Mouse (Mus musculus) kidney, embryonic 15.5 days (tissue): ENCODE data around the gene Kmo. TPM values are rescaled to one million over a fixed set of nuclear protein-coding genes. Genes with fewer than 3 reads are reported as not detected.

ENCODE experiments used
- ATAC-seq: fragments of 200-750 bp; cut with Nextera tagmentation; replicated peaks from 2 replicates; pipeline ENCODE4 v1.8.0; 2017; ENCODE audit warnings: moderate TSS enrichment; ENCODE audit not compliant: low FRiP score
- H3K27ac ChIP-seq: fragments of 300-500 bp; sonication (generic); 2 replicates; pipeline ENCODE4 v1.5.1; 2015; ENCODE audit warnings: mild to moderate bottlenecking, inconsistent platforms
- H3K27me3 ChIP-seq: fragments of 300-500 bp; sonication (generic); 2 replicates; pipeline ENCODE4 v1.6.1; 2015; ENCODE audit warnings: inconsistent platforms
- H3K36me3 ChIP-seq: fragments of 300-500 bp; sonication (generic); 2 replicates; pipeline ENCODE4 v1.6.1; 2015; ENCODE audit warnings: inconsistent platforms
- H3K4me1 ChIP-seq: fragments of 300-500 bp; sonication (generic); 2 replicates; pipeline ENCODE4 v1.6.1; 2015; ENCODE audit warnings: inconsistent platforms
- H3K4me2 ChIP-seq: fragments of 300-500 bp; sonication (generic); 2 replicates; pipeline ENCODE4 v1.6.1; 2015; ENCODE audit warnings: moderate library complexity, mild to moderate bottlenecking, inconsistent platforms
- H3K4me3 ChIP-seq: fragments of 300-500 bp; sonication (generic); replicated peaks from 2 replicates; pipeline ENCODE4 v1.5.1; 2015; ENCODE audit warnings: mild to moderate bottlenecking, inconsistent platforms
- H3K9ac ChIP-seq: fragments of 300-500 bp; sonication (generic); 2 replicates; pipeline ENCODE4 v1.6.1; 2015; ENCODE audit warnings: mild to moderate bottlenecking, inconsistent platforms
- H3K9me3 ChIP-seq: fragments of 300-500 bp; sonication (generic); replicated peaks from 2 replicates; pipeline ENCODE4 v1.6.1; 2016; ENCODE audit warnings: inconsistent platforms
- WGBS: fragments of 180-500 bp; shearing (Covaris S2); methylation state at CpG from one replicate; pipeline ENCODE4 v1.1.7; 2015; ENCODE audit warnings: mixed read lengths; 5-methylcytosine and 5-hydroxymethylcytosine counted together
- polyA plus RNA-seq: library from polyadenylated mRNA; unstranded; fragments of >200 nt; fragmentation: Nextera tagmentation; extraction: Ambion mirVana; gene quantifications from 2 replicates; pipeline ENCODE4 v1.2.1, GENCODE M21; 2015

Kmo gene
- polyA plus RNA-seq, 1 experiment from 2014 or later: 0.25 TPM

DNA sequence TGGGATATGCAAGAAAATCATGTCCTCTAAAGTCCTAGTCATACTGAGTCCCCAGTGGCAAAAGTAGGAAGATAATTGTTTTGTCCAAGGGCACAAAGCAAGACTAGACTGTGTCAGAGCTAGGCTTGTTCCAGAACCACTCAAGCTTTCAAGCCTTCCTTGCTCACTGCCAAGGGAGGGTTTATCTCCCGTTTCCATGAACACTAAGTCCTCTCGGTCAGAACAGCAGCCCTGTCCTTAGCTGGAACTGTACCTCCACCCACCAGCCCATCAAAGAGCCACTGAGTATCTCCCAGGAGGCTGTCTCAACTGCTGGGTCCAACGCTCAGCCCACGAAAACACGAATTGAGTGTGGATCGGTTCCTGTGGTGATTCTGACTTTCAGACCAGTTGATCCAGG is 54.9 kb downstream of the Kmo start:
- Histone ChIP-seq H3K4me1 (no peaks in the 10 kb centered on the region), H3K9me3 (no peaks in the 10 kb centered on the region), H3K4me2 (no peak overlapping the region), H3K27ac (no peak overlapping the region), H3K27me3 (no peaks in the 10 kb centered on the region), H3K9ac (no peak overlapping the region), H3K36me3 (no peaks in the 10 kb centered on the region), H3K4me3 (no peak overlapping the region)
- WGBS: 76% methylated on average over 6 of the region's 6 CpGs
- ATAC-seq: no peak

DNA sequence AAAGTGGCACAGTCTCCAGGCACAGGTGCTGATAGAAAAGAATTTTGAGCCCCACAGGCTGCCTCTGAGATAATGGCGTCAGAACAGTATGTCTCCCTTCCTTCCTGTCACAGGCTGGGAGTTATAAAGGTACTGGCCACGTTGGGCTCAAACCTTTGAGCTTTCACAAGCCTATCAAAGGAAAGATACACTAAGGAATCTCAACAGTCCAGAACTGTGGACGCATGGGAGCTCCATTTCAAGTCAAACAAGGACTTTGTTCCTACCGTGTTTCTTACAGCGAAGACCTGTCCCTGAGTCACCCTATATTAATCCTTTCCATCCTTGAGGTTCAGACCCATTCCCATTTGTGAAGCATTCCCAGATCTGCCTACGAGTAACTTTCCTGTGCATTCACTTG is 57.3 kb downstream of the Kmo start:
- H3K27ac ChIP-seq: no peak overlapping the region
- H3K4me2 ChIP-seq: no peak overlapping the region
- no peak overlapping the region for H3K4me3 ChIP-seq
- no peaks in the 10 kb centered on the region for H3K4me1 ChIP-seq
- H3K9me3 ChIP-seq: no peaks in the 10 kb centered on the region
- 84% methylated on average over 6 of the region's 6 CpGs for WGBS
- no peaks in the 10 kb centered on the region for H3K27me3 ChIP-seq
- no peak for ATAC-seq
- no peak overlapping the region for H3K9ac ChIP-seq
- H3K36me3 ChIP-seq: no peaks in the 10 kb centered on the region

DNA sequence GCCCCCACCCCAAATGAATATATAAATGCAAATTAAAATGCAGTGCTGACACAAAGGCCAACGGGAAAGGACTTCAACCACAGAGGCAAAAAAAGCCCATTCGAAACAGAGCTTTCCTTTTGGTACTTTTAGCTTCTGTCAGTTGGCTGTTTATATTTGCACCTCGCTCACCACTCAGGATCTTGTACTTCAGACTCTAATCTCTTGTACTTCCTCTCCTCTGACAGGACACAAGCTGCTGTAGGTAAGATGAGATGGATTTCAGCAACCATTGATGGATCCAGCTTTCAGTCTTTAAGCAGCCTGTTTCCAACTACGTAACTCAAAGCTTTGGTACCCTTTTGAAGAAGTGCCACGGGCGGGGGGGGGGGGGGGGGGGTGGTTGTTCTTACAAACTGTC is 60.8 kb downstream of the Kmo start:
- H3K4me2 ChIP-seq: no peak overlapping the region
- H3K4me3 ChIP-seq: no peak overlapping the region
- no peak overlapping the region for H3K27ac ChIP-seq
- no peaks in the 10 kb centered on the region for H3K9me3 ChIP-seq
- no peak overlapping the region for H3K9ac ChIP-seq
- ATAC-seq: no peak
- WGBS: 87% methylated on average over 6 of the region's 6 CpGs
- H3K27me3 ChIP-seq: no peaks in the 10 kb centered on the region
- H3K36me3 ChIP-seq: peaks cover 5% of the 10 kb centered on the region
- no peaks in the 10 kb centered on the region for H3K4me1 ChIP-seq

DNA sequence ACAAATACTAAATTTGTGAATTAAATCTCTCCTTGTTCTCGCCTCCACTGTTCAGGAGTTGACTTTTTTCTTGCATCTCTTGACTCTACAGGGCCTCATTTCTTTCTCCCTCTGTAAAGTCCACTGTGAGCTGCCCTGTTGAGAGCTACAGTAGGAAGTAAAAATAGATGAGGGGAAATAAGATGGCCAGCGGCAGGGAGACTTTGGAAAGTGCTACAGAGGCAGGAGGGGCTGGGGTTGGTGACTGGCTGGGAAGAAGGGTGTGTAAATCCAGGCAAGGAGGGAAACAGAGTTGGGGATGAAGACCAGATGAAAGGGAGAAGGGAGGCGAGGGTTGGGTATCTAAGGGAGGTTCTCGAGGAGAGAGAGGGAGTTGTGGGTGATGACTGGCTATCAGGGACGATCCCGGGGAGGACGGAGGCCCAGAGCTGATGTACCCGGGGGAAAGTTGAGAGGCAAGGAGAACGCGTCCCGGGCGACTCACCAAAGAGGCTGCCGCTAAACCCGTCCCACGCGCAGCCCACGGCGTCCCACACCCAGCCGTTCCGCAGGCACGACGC is 71.6 kb downstream of the Kmo start:
- H3K27ac ChIP-seq: peak overlapping the region; percentile 91
- under 1% methylated on average over 21 of the region's 22 CpGs for WGBS
- peak; percentile 1; the same call in 1 of the 2 replicates for ATAC-seq
- H3K27me3 ChIP-seq: no peaks in the 10 kb centered on the region
- peaks cover 13% of the 10 kb centered on the region for H3K36me3 ChIP-seq
- no peaks in the 10 kb centered on the region for H3K9me3 ChIP-seq
- H3K4me1 ChIP-seq: peaks cover 18% of the 10 kb centered on the region
- peak overlapping the region; percentile 91 for H3K4me2 ChIP-seq
- peak overlapping the region; percentile 80 for H3K4me3 ChIP-seq
- peak overlapping the region; percentile 74 for H3K9ac ChIP-seq

DNA sequence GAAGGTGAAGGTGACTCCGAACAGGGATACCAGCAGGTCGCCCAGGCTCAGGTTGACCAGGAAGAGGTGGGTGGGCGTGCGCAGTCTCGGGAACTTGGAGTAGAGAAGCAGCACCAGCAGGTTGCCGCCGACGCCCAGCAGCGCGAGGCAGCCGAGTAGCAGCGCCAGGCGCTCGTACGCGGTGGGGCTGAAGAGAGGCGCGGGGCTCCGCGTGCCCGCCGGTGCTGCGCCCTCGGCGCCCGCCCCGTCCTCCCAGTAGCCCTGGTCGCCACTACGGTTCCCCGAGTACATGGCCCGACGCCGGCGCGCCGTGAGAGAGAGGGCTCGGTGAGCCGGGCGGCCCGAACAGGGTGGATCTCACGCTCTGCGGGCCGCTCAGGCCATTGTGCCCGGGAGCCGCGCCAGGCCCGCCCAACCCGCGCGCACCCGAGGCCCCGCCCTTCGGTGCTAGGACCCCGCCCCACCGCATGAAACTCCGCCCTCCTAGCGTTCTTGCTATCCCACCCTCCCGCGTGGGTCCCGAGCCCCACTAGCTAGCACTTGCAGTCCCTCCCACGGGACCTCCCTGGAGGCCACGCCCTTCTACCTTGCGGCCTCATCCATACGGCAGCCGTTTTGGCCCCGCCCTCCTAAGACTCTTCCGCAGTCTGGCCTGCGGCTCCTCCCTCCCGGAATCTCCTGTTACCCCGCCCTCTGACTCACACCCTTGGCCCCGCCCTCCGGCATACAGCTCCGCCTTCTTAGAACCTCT is 72.2 kb downstream of the Kmo start, which contains the start of the genes Opn3 and Chml:
Opn3 (minus strand) TSS at position 531 of the 751 bp plus-strand sequence.
Chml (minus strand) TSS at position 656 of the 751 bp plus-strand sequence.
- ATAC-seq: peak; percentile 98
- WGBS: under 1% methylated on average over 73 of the region's 73 CpGs
- Histone ChIP-seq H3K27ac (peak within 1 kb of the TSS; percentile 91), H3K27me3 (no peaks in the 10 kb centered on the region), H3K36me3 (peaks cover 8% of the 10 kb centered on the region), H3K9me3 (no peaks in the 10 kb centered on the region), H3K4me1 (peaks cover 18% of the 10 kb centered on the region), H3K4me2 (peak within 1 kb of the TSS; percentile 91), H3K9ac (peak within 1 kb of the TSS; percentile 74), H3K4me3 (peak within 1 kb of the TSS; percentile 80)

DNA sequence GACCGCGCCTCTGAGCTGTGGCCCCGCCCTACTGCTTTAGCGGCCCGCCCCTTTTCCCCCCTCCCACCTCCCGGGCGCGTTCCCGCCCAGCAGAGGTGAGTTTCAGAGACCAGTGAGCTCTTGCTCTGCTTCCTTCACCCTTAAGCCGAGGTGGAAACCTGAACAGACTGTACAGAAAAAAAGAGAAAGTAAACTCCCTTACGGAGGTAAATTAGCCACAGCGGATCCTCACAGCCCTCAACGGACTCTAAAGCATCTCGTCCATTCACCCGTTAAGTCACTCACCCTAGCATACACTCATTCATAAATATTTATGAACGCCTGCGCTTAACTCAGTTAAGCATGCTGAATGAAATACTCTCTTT is 72.8 kb downstream of the Kmo start:
- peak overlapping the region; percentile 80 for H3K4me3 ChIP-seq
- ATAC-seq: peak; percentile 90; the same call in 1 of the 2 replicates
- H3K27ac ChIP-seq: no peak overlapping the region
- H3K9me3 ChIP-seq: no peaks in the 10 kb centered on the region
- peaks cover 18% of the 10 kb centered on the region for H3K4me1 ChIP-seq
- H3K4me2 ChIP-seq: peak overlapping the region; percentile 91
- H3K36me3 ChIP-seq: peaks cover 3% of the 10 kb centered on the region
- under 1% methylated on average over 17 of the region's 17 CpGs for WGBS
- no peaks in the 10 kb centered on the region for H3K27me3 ChIP-seq
- peak overlapping the region; percentile 43 for H3K9ac ChIP-seq

DNA sequence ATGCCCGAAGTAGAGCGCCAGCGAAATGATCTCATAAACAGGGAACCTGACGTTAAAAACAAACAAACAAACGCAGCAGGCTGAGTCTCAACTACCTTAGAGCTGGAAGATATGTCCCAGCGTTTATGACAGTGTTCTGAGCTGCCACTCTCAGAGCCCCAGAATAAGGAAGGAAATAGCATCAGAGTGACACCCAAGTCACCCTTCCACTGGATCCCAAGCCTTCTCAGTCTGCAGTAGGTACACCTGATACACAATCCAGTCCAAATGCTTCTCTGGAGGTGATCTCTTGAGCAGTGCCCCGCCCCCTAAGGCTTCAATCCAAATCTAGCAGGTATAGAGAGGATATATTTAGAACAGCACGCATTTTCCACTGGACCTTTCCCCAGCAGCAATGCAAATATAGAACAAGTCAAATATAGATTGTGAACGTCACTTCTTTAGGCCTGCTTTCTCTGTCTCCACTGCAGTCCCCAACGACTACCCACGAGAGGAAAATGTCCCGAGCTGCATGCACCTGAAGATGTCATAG is 73.3 kb downstream of the Kmo start:
- Histone ChIP-seq H3K9ac (peak overlapping the region; percentile 43; the same call in 1 of the 2 replicates), H3K36me3 (no peaks in the 10 kb centered on the region), H3K27me3 (no peaks in the 10 kb centered on the region), H3K27ac (no peak overlapping the region), H3K4me2 (peak overlapping the region; percentile 91), H3K9me3 (no peaks in the 10 kb centered on the region), H3K4me1 (peaks cover 18% of the 10 kb centered on the region), H3K4me3 (peak overlapping the region; percentile 80)
- 0 out of 2 replicates have a peak, but pooled peaks have one; percentile 0 for ATAC-seq
- 43% methylated on average over 12 of the region's 12 CpGs for WGBS

DNA sequence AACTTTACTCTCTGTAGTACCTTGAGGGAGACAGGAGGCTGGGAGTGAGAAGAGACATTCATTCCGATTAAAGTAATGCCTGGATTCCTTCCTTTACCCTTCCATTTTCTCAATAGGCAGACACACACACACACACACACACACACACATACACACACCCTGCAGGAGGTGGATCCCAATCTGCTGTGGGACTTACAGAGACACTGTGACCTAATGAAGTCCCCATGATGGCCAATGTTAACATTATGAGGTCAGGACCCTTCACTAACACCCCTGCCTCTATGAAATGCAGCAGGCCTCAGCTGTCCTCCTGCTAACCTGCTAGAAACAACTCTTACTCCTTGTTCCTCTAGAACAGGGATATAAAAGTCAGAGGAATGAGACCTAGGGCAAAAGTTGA is 78.1 kb downstream of the Kmo start, which contains the start of gene Wdr64:
Wdr64 (plus strand) TSS at position 301 of the 400 bp plus-strand sequence.
- H3K4me3 ChIP-seq: no peak within 1 kb of the TSS
- no peaks in the 10 kb centered on the region for H3K36me3 ChIP-seq
- H3K4me2 ChIP-seq: no peak within 1 kb of the TSS
- peaks cover 4% of the 10 kb centered on the region; the same call in 1 of the 2 replicates for H3K4me1 ChIP-seq
- no peak within 1 kb of the TSS for H3K27ac ChIP-seq
- 83% methylated on average over 1 of the region's 1 CpGs for WGBS
- H3K9ac ChIP-seq: no peak within 1 kb of the TSS
- no peaks in the 10 kb centered on the region for H3K27me3 ChIP-seq
- ATAC-seq: no peak
- no peaks in the 10 kb centered on the region for H3K9me3 ChIP-seq

DNA sequence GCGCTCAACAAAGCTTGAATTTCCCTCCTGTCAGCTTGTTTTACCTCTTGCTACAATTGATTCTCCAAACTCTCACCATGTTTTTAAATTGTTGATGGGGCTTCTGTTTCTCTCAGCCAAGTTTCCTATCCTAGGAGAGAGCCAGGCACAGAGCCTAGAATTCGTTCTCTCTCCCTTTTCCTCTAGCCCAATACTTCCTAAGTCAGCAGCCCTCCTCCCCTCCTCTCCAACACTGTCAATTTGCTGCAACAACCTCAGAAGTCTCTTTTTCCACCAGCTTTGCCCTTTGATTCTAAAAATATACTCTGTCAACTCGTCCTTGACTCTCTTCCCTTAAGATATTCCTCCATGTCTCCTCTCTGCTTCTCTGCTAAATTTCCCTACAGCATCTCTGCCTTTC is 79.2 kb downstream of the Kmo start:
- H3K9ac ChIP-seq: no peak overlapping the region
- H3K27me3 ChIP-seq: no peaks in the 10 kb centered on the region
- H3K4me3 ChIP-seq: no peak overlapping the region
- ATAC-seq: no peak
- no peaks in the 10 kb centered on the region for H3K4me1 ChIP-seq
- WGBS: 53% methylated on average over 3 of the region's 3 CpGs
- H3K9me3 ChIP-seq: no peaks in the 10 kb centered on the region
- H3K4me2 ChIP-seq: no peak overlapping the region
- no peak overlapping the region for H3K27ac ChIP-seq
- H3K36me3 ChIP-seq: no peaks in the 10 kb centered on the region

DNA sequence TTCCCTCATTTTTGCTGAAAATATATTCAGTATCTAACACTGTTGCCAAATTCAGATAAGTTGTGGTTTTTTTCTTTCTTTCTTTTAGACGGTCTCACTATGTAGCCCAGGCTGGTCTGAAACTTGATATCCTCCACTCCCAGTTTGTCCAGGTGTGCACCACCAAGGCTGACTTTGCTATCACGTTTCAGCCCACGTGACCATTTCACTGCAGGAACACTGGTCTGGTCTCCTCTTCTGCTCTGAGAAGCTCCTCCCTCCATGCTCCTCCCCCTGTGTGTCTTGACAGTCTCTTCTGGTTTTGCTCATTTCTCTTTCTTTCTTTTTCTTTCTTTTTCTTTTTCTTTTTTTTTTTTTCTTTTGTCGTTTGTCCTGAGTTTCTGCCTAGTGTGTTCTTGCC is 79.6 kb downstream of the Kmo start:
- no peaks in the 10 kb centered on the region for H3K27me3 ChIP-seq
- H3K4me2 ChIP-seq: no peak overlapping the region
- no peaks in the 10 kb centered on the region for H3K4me1 ChIP-seq
- WGBS: 19% methylated on average over 4 of the region's 4 CpGs
- no peaks in the 10 kb centered on the region for H3K36me3 ChIP-seq
- no peak overlapping the region for H3K9ac ChIP-seq
- 0 out of 2 replicates have a peak, but pooled peaks have one; percentile 33 for ATAC-seq
- H3K27ac ChIP-seq: no peak overlapping the region
- H3K4me3 ChIP-seq: no peak overlapping the region
- H3K9me3 ChIP-seq: no peaks in the 10 kb centered on the region

DNA sequence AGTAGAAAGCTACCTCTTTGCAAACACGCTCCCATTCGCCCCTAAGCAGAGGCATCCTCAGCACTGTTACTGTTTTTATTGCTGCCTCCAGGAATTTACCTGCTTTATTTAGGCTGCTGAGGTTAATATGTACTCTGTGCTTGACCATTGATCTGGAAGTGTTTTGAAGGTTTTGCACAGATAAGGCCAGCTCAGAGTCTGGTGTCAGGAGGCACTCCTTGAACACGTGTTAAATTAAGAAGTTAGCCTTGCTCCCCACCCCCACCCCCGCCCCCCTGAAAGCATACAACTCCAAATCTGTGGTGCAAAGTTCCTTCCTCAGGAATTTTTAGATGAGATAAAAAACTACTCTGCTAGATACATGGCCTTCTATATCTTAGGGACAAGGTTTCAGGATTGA is 81.0 kb downstream of the Kmo start:
- Histone ChIP-seq H3K9me3 (no peaks in the 10 kb centered on the region), H3K4me2 (no peak overlapping the region), H3K9ac (no peak overlapping the region), H3K27ac (no peak overlapping the region), H3K4me3 (no peak overlapping the region), H3K27me3 (no peaks in the 10 kb centered on the region), H3K36me3 (no peaks in the 10 kb centered on the region), H3K4me1 (no peaks in the 10 kb centered on the region)
- WGBS: 71% methylated on average over 4 of the region's 4 CpGs
- ATAC-seq: no peak

DNA sequence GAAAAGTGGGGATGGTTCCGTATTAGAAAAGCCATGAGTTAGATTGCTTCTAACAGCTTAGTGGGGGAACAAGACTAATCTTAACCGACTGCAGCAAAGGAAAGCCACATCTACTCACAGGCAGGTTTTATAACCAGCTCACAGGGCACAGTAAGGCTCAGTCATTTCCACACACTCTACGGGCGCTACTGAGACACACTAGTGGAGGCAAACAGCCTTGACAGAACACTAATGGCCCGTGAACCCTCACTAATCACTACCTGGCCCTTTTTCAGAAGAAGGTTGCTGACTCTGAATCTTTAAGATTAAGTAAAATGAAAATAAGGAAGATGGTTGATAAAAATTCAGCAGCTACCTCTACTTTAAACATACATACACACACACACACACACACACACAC is 87.4 kb downstream of the Kmo start:
- Histone ChIP-seq H3K36me3 (no peaks in the 10 kb centered on the region), H3K4me3 (no peak overlapping the region), H3K9me3 (no peaks in the 10 kb centered on the region), H3K27ac (no peak overlapping the region), H3K27me3 (no peaks in the 10 kb centered on the region), H3K4me2 (no peak overlapping the region), H3K9ac (no peak overlapping the region), H3K4me1 (no peaks in the 10 kb centered on the region)
- WGBS: 42% methylated on average over 5 of the region's 5 CpGs
- ATAC-seq: peak; percentile 69; the same call in 1 of the 2 replicates
